Mouse (Mus musculus) midbrain, embryonic 16.5 days (tissue): ENCODE measurements around the gene Lrrtm4. TPM values are rescaled to one million over a fixed set of nuclear protein-coding genes. Genes with fewer than 3 reads are reported as not detected.

ENCODE experiments used
- ATAC-seq: fragments of 200-750 bp; cut with Nextera tagmentation; 2 replicates; pipeline ENCODE4 v1.8.0; 2017; ENCODE audit warnings: moderate TSS enrichment
- H3K27ac ChIP-seq: fragments of 300-500 bp; sonication (generic); 2 replicates; pipeline ENCODE4 v1.5.1; 2014; ENCODE audit warnings: mild to moderate bottlenecking, low read length, mixed read lengths
- H3K27me3 ChIP-seq: fragments of 300-500 bp; sonication (generic); 2 replicates; pipeline ENCODE4 v1.6.1; 2014; ENCODE audit warnings: low read depth, low read length, mixed read lengths; ENCODE audit not compliant: control insufficient read depth, insufficient read depth
- H3K36me3 ChIP-seq: fragments of 300-500 bp; sonication (generic); 2 replicates; pipeline ENCODE4 v1.6.1; 2014; ENCODE audit warnings: mild to moderate bottlenecking, low read length, moderate library complexity, mixed read lengths; ENCODE audit not compliant: control insufficient read depth, insufficient read depth
- H3K4me1 ChIP-seq: fragments of 300-500 bp; sonication (generic); 2 replicates; pipeline ENCODE4 v1.6.1; 2014; ENCODE audit warnings: mild to moderate bottlenecking, low read length, mixed read lengths; ENCODE audit not compliant: control insufficient read depth, insufficient read depth
- H3K4me2 ChIP-seq: fragments of 300-500 bp; sonication (generic); 2 replicates; pipeline ENCODE4 v1.6.1; 2014; ENCODE audit warnings: mild to moderate bottlenecking, low read length, mixed read lengths
- H3K4me3 ChIP-seq: fragments of 300-500 bp; sonication (generic); 2 replicates; pipeline ENCODE4 v1.5.1; 2014; ENCODE audit warnings: low read depth, mild to moderate bottlenecking, low read length, moderate library complexity, mixed read lengths
- H3K9ac ChIP-seq: fragments of 300-500 bp; sonication (generic); 2 replicates; pipeline ENCODE4 v1.6.1; 2014; ENCODE audit warnings: low read depth, low read length, mixed read lengths
- H3K9me3 ChIP-seq: fragments of 300-500 bp; sonication (generic); replicated peaks from 2 replicates; pipeline ENCODE4 v1.6.1; 2014; ENCODE audit warnings: mild to moderate bottlenecking, low read length, mixed read lengths; ENCODE audit not compliant: control insufficient read depth, poor library complexity, severe bottlenecking
- WGBS: fragments of 180-500 bp; shearing (Covaris S2); extraction: QIAGEN DNeasy Blood & Tissue Kit; methylation state at CpG from one replicate; pipeline ENCODE4 v1.1.7; 2014; 5-methylcytosine and 5-hydroxymethylcytosine counted together
- polyA plus RNA-seq: library from polyadenylated mRNA; unstranded; fragments of >200 nt; fragmentation: Nextera tagmentation; extraction: Ambion mirVana; gene quantifications from 2 replicates; pipeline ENCODE4 v1.2.1, GENCODE M21; 2015

Gene Lrrtm4
- polyA plus RNA-seq, 1 experiment from 2014 or later: 21.9 TPM

DNA sequence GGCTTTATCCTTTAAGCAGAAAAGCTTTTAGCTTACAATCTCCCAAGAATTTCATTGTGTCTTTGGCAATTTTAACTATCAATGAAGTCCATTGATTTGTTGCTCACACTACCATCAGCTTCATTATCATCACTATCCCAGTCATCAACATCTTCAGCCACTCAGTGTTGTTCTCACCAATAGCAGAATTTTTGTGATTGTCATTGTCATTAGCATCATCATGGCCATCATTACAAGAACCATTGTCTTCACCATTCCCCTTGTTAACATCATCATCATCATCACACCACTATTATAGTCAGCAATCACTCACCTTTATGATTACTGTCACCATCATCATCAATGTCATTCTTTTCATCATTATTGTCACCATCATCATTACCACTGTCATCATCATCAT is 344.9 kb downstream of the Lrrtm4 start:
- Histone ChIP-seq H3K27ac (no peak overlapping the region), H3K9ac (no peak overlapping the region), H3K4me1 (no peaks in the 10 kb centered on the region), H3K4me2 (no peak overlapping the region), H3K27me3 (no peaks in the 10 kb centered on the region), H3K36me3 (no peaks in the 10 kb centered on the region), H3K9me3 (no peaks in the 10 kb centered on the region), H3K4me3 (no peak overlapping the region)
- no peak for ATAC-seq

DNA sequence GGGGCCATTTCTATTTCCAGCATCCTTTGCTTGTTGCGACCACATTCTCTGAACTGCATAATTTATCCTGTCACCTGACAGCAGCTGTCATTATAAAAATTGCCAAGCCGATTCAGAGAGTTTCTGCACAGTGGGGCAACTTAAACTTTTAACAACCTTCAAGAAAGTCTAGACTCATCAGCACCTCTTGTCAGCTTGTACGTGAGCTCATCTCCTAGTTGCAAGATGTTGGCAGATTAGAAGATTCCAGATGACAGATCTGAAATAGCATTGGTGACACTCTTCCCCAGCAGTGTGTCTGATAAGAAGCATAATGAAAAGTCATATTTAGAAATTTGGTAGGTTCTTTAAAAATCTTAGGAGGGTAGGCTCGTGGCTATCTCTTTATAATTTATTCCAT is 347.9 kb downstream of the Lrrtm4 start:
- Histone ChIP-seq H3K27me3 (no peaks in the 10 kb centered on the region), H3K9ac (no peak overlapping the region), H3K27ac (no peak overlapping the region), H3K9me3 (no peaks in the 10 kb centered on the region), H3K36me3 (no peaks in the 10 kb centered on the region), H3K4me2 (no peak overlapping the region), H3K4me1 (no peaks in the 10 kb centered on the region), H3K4me3 (no peak overlapping the region)
- ATAC-seq: peak; percentile 42; the same call in 1 of the 2 replicates
- WGBS: 79% methylated on average over 4 of the region's 4 CpGs

DNA sequence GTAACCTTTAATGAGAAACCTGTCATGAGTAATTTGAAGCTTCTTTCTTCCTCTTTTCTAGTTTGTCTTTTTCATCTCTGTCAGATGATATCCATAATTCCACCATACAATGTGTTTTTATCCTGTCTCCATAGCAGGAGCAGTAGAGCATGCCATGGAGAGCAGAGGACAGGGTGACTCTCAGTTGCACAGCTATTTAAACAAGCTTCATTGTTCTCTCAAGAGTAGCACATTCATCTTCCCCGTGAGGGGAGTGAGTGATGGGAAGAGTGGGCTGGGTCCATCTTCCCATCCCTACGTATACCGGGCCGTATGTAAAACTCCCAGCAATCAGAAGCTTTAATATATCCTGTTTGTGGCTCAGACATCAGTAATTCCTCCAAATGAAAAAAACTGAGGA is 370.9 kb downstream of the Lrrtm4 start:
- Histone ChIP-seq H3K36me3 (no peaks in the 10 kb centered on the region), H3K9ac (no peak overlapping the region), H3K4me2 (no peak overlapping the region), H3K27me3 (no peaks in the 10 kb centered on the region), H3K27ac (no peak overlapping the region), H3K4me3 (no peak overlapping the region), H3K9me3 (no peaks in the 10 kb centered on the region), H3K4me1 (no peaks in the 10 kb centered on the region)
- no peak for ATAC-seq
- 35% methylated on average over 4 of the region's 4 CpGs for whole genome bisulfite sequencing

DNA sequence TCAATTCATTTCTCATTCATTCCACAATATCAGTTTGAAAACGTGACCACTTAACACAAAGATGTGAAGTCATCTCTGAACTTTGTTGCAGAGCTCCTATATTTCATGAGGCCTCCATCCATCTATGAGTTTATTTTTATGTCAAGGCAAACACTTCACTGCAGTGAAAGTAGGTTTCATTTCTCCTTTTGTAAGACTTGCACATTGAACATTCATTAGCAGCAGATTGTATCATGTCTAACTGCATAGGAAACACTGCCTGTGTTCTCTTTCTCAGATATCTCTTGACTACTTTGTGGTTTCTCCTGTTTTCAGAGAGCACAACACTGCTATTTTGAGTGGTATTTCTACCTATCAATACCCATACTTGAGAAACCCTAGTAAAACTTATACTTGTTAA is 388.1 kb downstream of the Lrrtm4 start:
- Histone ChIP-seq H3K4me1 (no peaks in the 10 kb centered on the region), H3K27me3 (no peaks in the 10 kb centered on the region), H3K27ac (no peak overlapping the region), H3K4me2 (no peak overlapping the region), H3K4me3 (no peak overlapping the region), H3K9me3 (no peaks in the 10 kb centered on the region), H3K36me3 (no peaks in the 10 kb centered on the region), H3K9ac (no peak overlapping the region)
- WGBS: 74% methylated on average over 1 of the region's 1 CpGs
- ATAC-seq: no peak

DNA sequence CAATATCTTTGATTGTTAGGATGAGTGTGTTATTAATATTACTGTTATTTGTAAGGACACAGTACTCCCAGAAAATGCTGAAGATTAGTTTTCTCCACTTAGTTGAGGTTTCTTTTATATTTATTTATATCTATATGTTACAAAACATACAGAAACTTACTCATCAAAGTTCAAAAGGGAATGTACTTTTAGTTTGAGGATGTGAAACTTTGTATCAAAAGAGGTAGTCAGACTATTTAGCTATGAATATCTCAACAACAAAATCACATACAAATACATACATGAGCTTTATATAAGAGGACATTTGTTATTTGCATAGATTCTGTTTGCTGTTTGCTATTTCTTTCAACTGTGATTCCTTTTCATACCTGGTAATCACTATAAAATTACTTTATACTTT is 421.5 kb downstream of the Lrrtm4 start:
- H3K36me3 ChIP-seq: no peaks in the 10 kb centered on the region
- ATAC-seq: no peak
- H3K9ac ChIP-seq: no peak overlapping the region
- H3K27ac ChIP-seq: no peak overlapping the region
- H3K27me3 ChIP-seq: no peaks in the 10 kb centered on the region
- H3K4me2 ChIP-seq: no peak overlapping the region
- no peaks in the 10 kb centered on the region for H3K4me1 ChIP-seq
- no peak overlapping the region for H3K4me3 ChIP-seq
- H3K9me3 ChIP-seq: no peaks in the 10 kb centered on the region

DNA sequence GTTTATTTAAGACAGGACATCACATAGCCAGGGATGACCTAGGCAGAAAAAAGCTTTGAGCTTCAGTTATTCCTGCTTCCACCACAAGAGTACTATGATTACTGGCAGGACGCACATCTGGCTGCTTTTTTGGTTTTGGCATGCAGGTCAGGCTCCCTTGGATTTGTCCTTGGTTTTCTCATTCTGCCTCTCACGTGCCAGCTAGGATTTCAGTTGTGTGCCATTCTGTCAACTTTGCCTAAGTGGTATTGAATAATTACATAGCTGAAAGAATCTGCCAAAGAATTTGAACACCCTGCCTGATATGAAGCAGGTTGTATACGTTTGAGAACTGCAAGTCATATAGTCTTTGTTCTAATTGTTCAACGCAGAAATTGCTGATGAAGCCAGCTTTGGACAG is 451.9 kb downstream of the Lrrtm4 start:
- Histone ChIP-seq H3K9me3 (no peaks in the 10 kb centered on the region), H3K27me3 (no peaks in the 10 kb centered on the region), H3K9ac (no peak overlapping the region), H3K4me3 (no peak overlapping the region), H3K36me3 (no peaks in the 10 kb centered on the region), H3K27ac (no peak overlapping the region), H3K4me2 (no peak overlapping the region), H3K4me1 (no peaks in the 10 kb centered on the region)
- 74% methylated on average over 4 of the region's 4 CpGs for WGBS
- ATAC-seq: no peak

DNA sequence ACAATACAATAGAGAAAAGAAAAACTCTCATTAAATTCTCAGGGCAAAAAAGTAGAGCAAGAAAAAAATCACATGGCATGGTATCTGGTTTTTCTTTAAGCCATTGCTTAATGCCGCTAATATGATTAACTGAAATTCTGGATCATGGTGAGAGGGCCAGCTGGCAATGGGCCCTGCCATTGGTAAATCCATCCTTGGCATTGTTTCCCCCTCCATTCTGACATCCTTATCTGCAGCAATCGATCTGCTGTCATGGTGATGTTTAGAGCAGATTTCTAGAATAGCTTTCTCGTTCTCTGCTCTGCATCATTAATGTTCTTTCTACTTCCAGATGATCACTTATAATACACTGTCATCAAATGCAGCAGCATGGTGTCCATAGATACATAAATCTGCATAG is 457.5 kb downstream of the Lrrtm4 start:
- Histone ChIP-seq H3K27me3 (no peaks in the 10 kb centered on the region), H3K4me1 (no peaks in the 10 kb centered on the region; the same call in 1 of the 2 replicates)
- no peak for ATAC-seq

DNA sequence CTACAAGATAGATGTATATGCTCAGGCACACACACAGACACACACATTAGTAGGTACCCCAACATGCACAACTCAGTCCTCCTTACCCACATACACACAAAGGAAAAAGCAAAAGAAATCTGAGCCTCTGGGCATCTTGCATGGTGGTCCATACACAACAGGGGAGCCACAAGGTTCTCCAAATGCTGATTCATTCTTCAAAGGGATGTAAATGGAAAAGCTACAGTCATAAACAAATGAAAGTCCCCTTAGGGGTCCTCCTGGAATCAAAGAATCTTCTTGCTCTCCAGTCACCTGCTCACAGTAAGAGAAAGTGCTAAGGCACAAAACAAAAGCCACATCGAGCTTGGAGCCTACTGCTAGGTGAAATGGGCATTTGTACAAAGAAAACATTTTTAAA is 526.3 kb downstream of the Lrrtm4 start:
- no peak overlapping the region for H3K27ac ChIP-seq
- H3K4me2 ChIP-seq: no peak overlapping the region
- H3K4me3 ChIP-seq: no peak overlapping the region
- H3K27me3 ChIP-seq: no peaks in the 10 kb centered on the region
- 10% methylated on average over 1 of the region's 1 CpGs for whole genome bisulfite sequencing
- ATAC-seq: no peak
- no peak overlapping the region for H3K9ac ChIP-seq
- H3K4me1 ChIP-seq: no peaks in the 10 kb centered on the region
- no peaks in the 10 kb centered on the region for H3K36me3 ChIP-seq
- no peaks in the 10 kb centered on the region for H3K9me3 ChIP-seq

More for the DNA sequence above, 457.5 kb downstream of the Lrrtm4 start:
- H3K9ac ChIP-seq: no peak overlapping the region
- H3K9me3 ChIP-seq: no peaks in the 10 kb centered on the region
- H3K27ac ChIP-seq: no peak overlapping the region
- WGBS: 35% methylated on average over 3 of the region's 3 CpGs
- H3K4me3 ChIP-seq: no peak overlapping the region
- H3K36me3 ChIP-seq: no peaks in the 10 kb centered on the region
- no peak overlapping the region for H3K4me2 ChIP-seq

DNA sequence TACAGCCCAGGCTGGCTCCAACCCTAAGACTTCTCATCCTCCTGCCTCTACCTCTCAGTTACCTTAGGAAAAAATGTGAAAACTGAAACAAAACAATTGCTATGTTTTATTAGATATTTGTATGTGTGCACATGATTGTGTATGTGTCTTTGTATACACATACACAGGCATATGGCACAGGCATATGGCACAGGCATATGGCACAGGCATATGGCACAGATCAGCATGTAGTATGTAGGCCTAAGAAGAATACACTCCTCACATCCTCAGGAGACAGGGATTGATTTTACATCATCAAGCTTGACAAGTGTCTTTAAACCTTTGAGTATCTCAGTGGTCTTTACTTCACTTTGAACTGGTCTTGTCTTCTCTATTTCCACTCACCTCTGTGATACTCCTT is 531.2 kb downstream of the Lrrtm4 start:
- Histone ChIP-seq H3K9me3 (no peaks in the 10 kb centered on the region), H3K4me3 (no peak overlapping the region), H3K4me2 (no peak overlapping the region), H3K27me3 (no peaks in the 10 kb centered on the region), H3K4me1 (no peaks in the 10 kb centered on the region), H3K27ac (no peak overlapping the region), H3K36me3 (no peaks in the 10 kb centered on the region), H3K9ac (no peak overlapping the region)
- ATAC-seq: no peak

DNA sequence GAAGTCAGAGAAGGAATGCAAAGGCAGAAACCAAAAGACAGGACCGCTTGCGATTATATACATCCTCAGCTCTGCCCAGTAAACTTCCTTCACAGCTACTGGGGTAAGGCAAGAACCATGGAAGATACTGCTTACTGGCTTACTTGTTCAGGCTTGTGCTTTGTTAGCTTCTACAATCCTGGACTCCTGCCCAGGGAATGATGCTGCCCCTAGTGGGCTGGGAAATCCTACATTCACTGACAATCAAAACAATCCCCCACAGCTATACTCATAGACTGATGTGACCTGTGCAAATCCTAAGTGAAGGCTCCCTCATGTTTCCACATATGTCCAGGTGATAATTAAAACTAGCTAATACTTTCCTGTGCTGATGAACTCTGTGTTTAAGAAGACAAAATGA is 534.7 kb downstream of the Lrrtm4 start:
- Histone ChIP-seq H3K4me1 (no peaks in the 10 kb centered on the region), H3K4me2 (no peak overlapping the region), H3K9me3 (no peaks in the 10 kb centered on the region), H3K27me3 (no peaks in the 10 kb centered on the region), H3K4me3 (no peak overlapping the region), H3K27ac (no peak overlapping the region), H3K9ac (no peak overlapping the region), H3K36me3 (no peaks in the 10 kb centered on the region)
- ATAC-seq: no peak
- WGBS: 97% methylated on average over 2 of the region's 2 CpGs
